Mouse (Mus musculus) limb, embryonic 14.5 days (tissue): ENCODE results near the gene Kcnk10. TPM values are rescaled to one million over a fixed set of nuclear protein-coding genes. Genes with fewer than 3 reads are reported as not detected.

Experiments
- ATAC-seq: fragments of 200-750 bp; cut with Nextera tagmentation; 2 replicates; pipeline ENCODE4 v1.8.0; 2017; ENCODE audit warnings: low read depth, moderate number of reproducible peaks, moderate TSS enrichment; ENCODE audit not compliant: low FRiP score
- DNase-seq: peaks from one replicate; pipeline ENCODE4 v3.0.0-alpha.2; 2015; ENCODE audit warnings: low spot score
- H3K27ac ChIP-seq: fragments of 300-500 bp; sonication (generic); replicated peaks from 2 replicates; pipeline ENCODE4 v1.5.1; 2014; ENCODE audit warnings: low read depth, mild to moderate bottlenecking, low read length, moderate library complexity, mixed read lengths
- H3K27me3 ChIP-seq: fragments of 300-500 bp; sonication (generic); 2 replicates; pipeline ENCODE4 v1.6.1; 2014; ENCODE audit warnings: low read length, mixed read lengths; ENCODE audit not compliant: control insufficient read depth, insufficient read depth
- H3K36me3 ChIP-seq: fragments of 300-500 bp; sonication (generic); 2 replicates; pipeline ENCODE4 v1.6.1; 2014; ENCODE audit warnings: mild to moderate bottlenecking, low read length, moderate library complexity, mixed read lengths; ENCODE audit not compliant: control insufficient read depth, insufficient read depth
- H3K4me1 ChIP-seq: fragments of 300-500 bp; sonication (generic); 2 replicates; pipeline ENCODE4 v1.6.1; 2014; ENCODE audit warnings: antibody characterized with exemption, low read length, mixed read lengths; ENCODE audit not compliant: control insufficient read depth, insufficient read depth
- H3K4me2 ChIP-seq: fragments of 300-500 bp; sonication (generic); replicated peaks from 2 replicates; pipeline ENCODE4 v1.6.1; 2014; ENCODE audit warnings: low read depth, mild to moderate bottlenecking, low read length, moderate library complexity; ENCODE audit not compliant: severe bottlenecking
- H3K4me3 ChIP-seq: fragments of 300-500 bp; sonication (generic); replicated peaks from 2 replicates; pipeline ENCODE4 v1.5.1; 2014; ENCODE audit warnings: low read length
- H3K9ac ChIP-seq: fragments of 300-500 bp; sonication (generic); 2 replicates; pipeline ENCODE4 v1.6.1; 2014; ENCODE audit warnings: mild to moderate bottlenecking, low read depth, low read length, moderate library complexity; ENCODE audit not compliant: severe bottlenecking
- H3K9me3 ChIP-seq: fragments of 300-500 bp; sonication (generic); 2 replicates; pipeline ENCODE4 v1.6.1; 2016; ENCODE audit warnings: low read length; ENCODE audit not compliant: control insufficient read depth
- POLR2A ChIP-seq: fragments of 200-500 bp; IDR thresholded peaks from 2 replicates; pipeline ENCODE4 v1.8.0; 2012; ENCODE audit warnings: inconsistent platforms, mild to moderate bottlenecking, moderate library complexity, borderline replicate concordance; ENCODE audit not compliant: insufficient read depth, insufficient read length; ENCODE audit errors: extremely low read depth
- WGBS: fragments of 180-500 bp; shearing (Covaris S2); extraction: QIAGEN DNeasy Blood & Tissue Kit; methylation state at CpG from one replicate; pipeline ENCODE4 v1.1.7; 2014; 5-methylcytosine and 5-hydroxymethylcytosine counted together
- polyA plus RNA-seq, 2 experiments: library from polyadenylated mRNA; depleted of rRNA in 1 of 2; stranded (reverse) in 1 of 2; unstranded in 1 of 2; fragments of >200 nt; fragmentation: Nextera tagmentation in 1 of 2; extraction: Ambion mirVana in 1 of 2; gene quantifications; 2 replicates each; pipeline versions ENCODE4 v1.2.1 to v1.2.3; 2012 to 2014

The Kcnk10 gene
- polyA plus RNA-seq, 2 experiments: 0.11 to 0.14 TPM

DNA sequence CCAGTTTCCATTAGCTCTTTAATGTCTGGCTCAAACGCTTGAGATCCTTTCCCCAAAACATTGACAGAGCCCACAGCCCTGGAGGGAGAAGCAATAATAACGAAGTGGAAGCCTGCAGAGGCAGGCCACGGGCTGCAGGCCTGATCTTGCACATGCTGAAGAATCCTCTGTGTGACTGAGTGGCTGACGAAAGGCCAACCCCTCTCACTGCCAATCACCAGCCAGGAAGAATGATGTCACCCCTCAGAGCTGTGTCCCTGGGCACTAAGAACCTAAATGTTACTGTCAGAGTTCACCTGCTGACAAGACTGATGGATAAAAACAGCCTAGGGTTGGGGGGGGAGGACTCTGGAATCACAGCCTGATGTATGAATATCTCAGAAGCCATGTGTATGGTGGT is 72.5 kb downstream of the Kcnk10 start:
- ATAC-seq: no peak
- Histone ChIP-seq H3K4me2 (no peak overlapping the region), H3K27me3 (no peaks in the 10 kb centered on the region), H3K9ac (no peak overlapping the region), H3K4me1 (no peaks in the 10 kb centered on the region), H3K4me3 (no peak overlapping the region), H3K9me3 (no peaks in the 10 kb centered on the region), H3K27ac (no peak overlapping the region), H3K36me3 (no peaks in the 10 kb centered on the region)
- no peak for TF ChIP-seq POLR2A
- DNase-seq: no peak
- 62% methylated on average over 4 of the region's 4 CpGs for WGBS

DNA sequence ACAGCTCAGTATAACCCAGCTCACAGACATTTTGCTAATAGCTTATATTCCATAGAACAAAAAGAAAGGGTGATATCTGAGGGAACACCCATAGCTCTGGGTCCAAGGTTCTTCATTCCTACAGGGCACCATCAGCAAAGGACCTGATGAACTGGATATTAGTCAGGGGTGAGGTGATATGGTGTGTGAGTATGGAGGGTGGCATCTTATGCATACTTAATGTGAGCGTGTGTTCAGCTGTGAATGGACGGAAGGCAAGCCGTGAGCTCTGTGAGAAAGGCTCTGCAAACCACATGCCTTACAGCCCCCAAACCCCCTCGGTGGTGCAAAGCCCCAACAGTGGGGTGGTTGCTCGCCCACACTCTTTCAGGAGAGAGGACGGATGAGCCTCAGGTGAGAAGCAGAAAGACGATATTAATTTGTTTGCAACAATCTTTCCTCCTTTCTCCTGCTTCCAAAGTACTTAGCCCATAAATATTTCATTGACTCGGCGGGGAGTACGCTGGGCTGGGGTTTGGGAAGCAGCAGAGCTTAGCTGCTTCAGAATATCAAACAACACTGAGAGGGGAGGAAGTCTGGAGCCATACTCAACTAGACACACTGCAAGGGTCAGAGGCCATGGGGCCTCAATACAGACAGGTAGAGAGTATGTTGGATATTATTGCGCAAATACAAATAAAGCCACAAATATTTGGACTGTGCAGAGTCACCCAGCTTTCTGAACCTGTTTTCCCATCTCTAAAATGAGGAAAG is 76.4 kb downstream of the Kcnk10 start:
- Histone ChIP-seq H3K27ac (no peak overlapping the region), H3K27me3 (no peaks in the 10 kb centered on the region), H3K9me3 (no peaks in the 10 kb centered on the region), H3K4me2 (no peak overlapping the region), H3K4me3 (no peak overlapping the region), H3K4me1 (no peaks in the 10 kb centered on the region), H3K9ac (no peak overlapping the region), H3K36me3 (no peaks in the 10 kb centered on the region)
- ATAC-seq (no peak), DNase-seq (no peak)
- WGBS: 60% methylated on average over 11 of the region's 11 CpGs
- no peak for TF ChIP-seq POLR2A

DNA sequence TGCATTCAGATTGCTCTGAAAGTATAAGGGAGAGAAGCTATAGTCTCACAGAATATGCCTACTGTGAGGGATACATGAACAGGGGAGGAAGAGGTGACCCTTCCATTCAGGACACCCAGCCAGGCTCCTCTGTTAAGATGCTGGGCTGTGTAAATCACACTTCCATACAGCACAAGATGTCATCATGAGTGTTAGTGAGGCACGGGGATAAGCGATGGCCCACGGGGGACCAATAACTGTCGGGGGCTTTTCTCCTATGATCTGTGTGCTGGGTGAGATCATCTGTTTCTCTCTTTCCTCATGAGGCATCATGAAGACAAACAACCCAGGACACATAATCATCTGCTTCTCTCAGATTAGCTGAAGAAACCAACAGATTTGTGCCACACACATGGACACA is 77.1 kb downstream of the Kcnk10 start:
- no peak for ATAC-seq

DNA sequence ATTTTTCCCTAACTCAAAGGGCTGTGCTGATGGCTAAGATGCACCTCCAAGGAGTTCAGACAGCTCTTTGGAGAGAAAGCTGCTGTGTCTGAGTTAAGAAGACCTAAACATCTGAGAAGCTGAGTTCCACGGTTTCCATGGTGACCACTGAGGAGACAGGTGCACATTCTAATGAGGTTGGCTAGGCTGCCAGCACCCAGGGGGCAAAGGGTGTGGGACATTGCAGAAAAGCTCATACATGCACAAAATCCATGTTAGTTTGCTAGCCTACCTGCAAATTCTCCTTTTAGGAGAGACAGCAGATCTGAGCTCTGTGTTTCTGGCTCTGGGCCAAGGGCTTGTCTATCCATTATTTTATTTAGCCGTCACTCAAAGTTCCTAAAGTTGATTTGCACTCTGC is 96.7 kb downstream of the Kcnk10 start:
- H3K4me1 ChIP-seq: no peaks in the 10 kb centered on the region
- no peaks in the 10 kb centered on the region for H3K36me3 ChIP-seq
- DNase-seq (no peak), ATAC-seq (no peak)
- H3K9me3 ChIP-seq: no peaks in the 10 kb centered on the region
- TF ChIP-seq POLR2A: no peak
- H3K9ac ChIP-seq: no peak overlapping the region
- no peaks in the 10 kb centered on the region for H3K27me3 ChIP-seq
- WGBS: 68% methylated on average over 2 of the region's 2 CpGs
- H3K4me3 ChIP-seq: no peak overlapping the region
- H3K4me2 ChIP-seq: no peak overlapping the region
- no peak overlapping the region for H3K27ac ChIP-seq

More for the DNA sequence above, 77.1 kb downstream of the Kcnk10 start:
- Histone ChIP-seq H3K4me3 (no peak overlapping the region), H3K27ac (no peak overlapping the region), H3K36me3 (no peaks in the 10 kb centered on the region), H3K27me3 (no peaks in the 10 kb centered on the region), H3K4me2 (no peak overlapping the region), H3K9ac (no peak overlapping the region), H3K9me3 (no peaks in the 10 kb centered on the region), H3K4me1 (no peaks in the 10 kb centered on the region)
- DNase-seq: no peak
- TF ChIP-seq POLR2A: no peak
- 80% methylated on average over 4 of the region's 4 CpGs for WGBS

- Histone ChIP-seq H3K4me1 (no peaks in the 10 kb centered on the region), H3K27ac (no peak overlapping the region), H3K27me3 (no peaks in the 10 kb centered on the region), H3K9me3 (no peaks in the 10 kb centered on the region), H3K9ac (no peak overlapping the region), H3K36me3 (no peaks in the 10 kb centered on the region), H3K4me2 (no peak overlapping the region), H3K4me3 (no peak overlapping the region)
- TF ChIP-seq POLR2A: no peak
- ATAC-seq: no peak
- 79% methylated on average over 5 of the region's 5 CpGs for WGBS
- no peak for DNase-seq
Measured at GRCm38 (mm10) chr12:98481048-98481447, 97.1 kb downstream of the Kcnk10 start.
